Mouse (Mus musculus) midbrain, embryonic 15.5 days (tissue): ENCODE measurements at regions not wholly inside any gene's neighbourhood (a gene's known extent, or its start where the extent isn't known, plus 50 kb on each side); places are given as distances from the start of the nearest gene placed in this dataset.
A peak's percentile ranks its signal among the peaks of the same experiment; 100 is the strongest.
"Not testable (repeated sequence)": the region's sequence is repeated elsewhere in the genome, so short reads cannot be mapped to it uniquely, and the experiment has no call there.

ENCODE experiments used
- ATAC-seq: fragments of 200-750 bp; cut with Nextera tagmentation; replicated peaks from 2 replicates; pipeline ENCODE4 v1.8.0; 2017; ENCODE audit warnings: moderate TSS enrichment
- H3K27ac ChIP-seq: fragments of 300-500 bp; sonication (generic); 2 replicates; pipeline ENCODE4 v1.5.1; 2015; ENCODE audit warnings: mild to moderate bottlenecking, inconsistent platforms
- H3K27me3 ChIP-seq: fragments of 300-500 bp; sonication (generic); replicated peaks from 2 replicates; pipeline ENCODE4 v1.6.1; 2015; ENCODE audit warnings: inconsistent platforms
- H3K36me3 ChIP-seq: fragments of 300-500 bp; sonication (generic); replicated peaks from 2 replicates; pipeline ENCODE4 v1.6.1; 2015; ENCODE audit warnings: inconsistent platforms
- H3K4me1 ChIP-seq: fragments of 300-500 bp; sonication (generic); 2 replicates; pipeline ENCODE4 v1.6.1; 2015; ENCODE audit warnings: inconsistent platforms
- H3K4me2 ChIP-seq: fragments of 300-500 bp; sonication (generic); 2 replicates; pipeline ENCODE4 v1.6.1; 2015; ENCODE audit warnings: inconsistent platforms, mild to moderate bottlenecking, moderate library complexity
- H3K4me3 ChIP-seq: fragments of 300-500 bp; sonication (generic); 2 replicates; pipeline ENCODE4 v1.5.1; 2015; ENCODE audit warnings: mild to moderate bottlenecking, inconsistent platforms
- H3K9ac ChIP-seq: fragments of 300-500 bp; sonication (generic); 2 replicates; pipeline ENCODE4 v1.6.1; 2015; ENCODE audit warnings: mild to moderate bottlenecking, inconsistent platforms
- H3K9me3 ChIP-seq: fragments of 300-500 bp; sonication (generic); 2 replicates; pipeline ENCODE4 v1.6.1; 2016; ENCODE audit warnings: inconsistent platforms
- WGBS: fragments of 180-500 bp; shearing (Covaris S2); methylation state at CpG from one replicate; pipeline ENCODE4 v1.1.7; 2015; ENCODE audit warnings: mixed read lengths; 5-methylcytosine and 5-hydroxymethylcytosine counted together

GRCm38 (mm10) chr10:23733679-23734078 lies 53.4 kb downstream of the Rps12 start:
- H3K4me2 ChIP-seq, result no peak overlapping the region
- H3K9me3 ChIP-seq, result no peaks in the 10 kb centered on the region
- H3K36me3 ChIP-seq, result no peaks in the 10 kb centered on the region
- no peak overlapping the region for H3K9ac ChIP-seq
- H3K27ac ChIP-seq, result no peak overlapping the region
- WGBS, result 17% methylated on average over 2 of the region's 2 CpGs
- peak; percentile 58; the same call in 1 of the 2 replicates for ATAC-seq
- 0 out of 2 replicates have a peak, but pooled peaks cover 2% of the 10 kb centered on the region for H3K4me1 ChIP-seq
- no peak overlapping the region for H3K4me3 ChIP-seq
- H3K27me3 ChIP-seq, result no peaks in the 10 kb centered on the region

- not testable (repeated sequence) for H3K4me1 ChIP-seq, H3K9me3 ChIP-seq, H3K36me3 ChIP-seq, H3K27me3 ChIP-seq, H3K27ac ChIP-seq, H3K9ac ChIP-seq, H3K4me2 ChIP-seq
- peak; percentile 73 for ATAC-seq
- 90% methylated on average over 26 of the region's 28 CpGs for WGBS
- H3K4me3 ChIP-seq, result 0 out of 2 replicates have a peak overlapping the region, but pooled peaks have one; percentile 17
Observed at GRCm38 (mm10) chr10:23725960-23726714, 60.9 kb downstream of the Rps12 start.

GRCm38 (mm10) chr10:23718124-23718523 lies 69.0 kb downstream of the Rps12 start:
- Histone ChIP-seq H3K27me3 (no peaks in the 10 kb centered on the region), H3K4me3 (no peak overlapping the region), H3K9me3 (no peaks in the 10 kb centered on the region), H3K36me3 (no peaks in the 10 kb centered on the region), H3K27ac (no peak overlapping the region), H3K9ac (no peak overlapping the region), H3K4me1 (peaks cover 2% of the 10 kb centered on the region; the same call in 1 of the 2 replicates), H3K4me2 (no peak overlapping the region)
- WGBS, result 28% methylated on average over 7 of the region's 7 CpGs
- ATAC-seq, result peak; percentile 33; the same call in 1 of the 2 replicates

GRCm38 (mm10) chr10:23715511-23715910 lies 71.6 kb downstream of the Rps12 start:
- no peaks in the 10 kb centered on the region for H3K27me3 ChIP-seq
- no peak overlapping the region for H3K9ac ChIP-seq
- H3K4me2 ChIP-seq, result no peak overlapping the region
- H3K9me3 ChIP-seq, result no peaks in the 10 kb centered on the region
- ATAC-seq, result no peak
- H3K4me1 ChIP-seq, result peaks cover 7% of the 10 kb centered on the region
- H3K27ac ChIP-seq, result no peak overlapping the region
- 91% methylated on average over 10 of the region's 10 CpGs for WGBS
- no peak overlapping the region for H3K4me3 ChIP-seq
- H3K36me3 ChIP-seq, result no peaks in the 10 kb centered on the region

GRCm38 (mm10) chr10:23715101-23715500 lies 72.0 kb downstream of the Rps12 start:
- H3K4me1 ChIP-seq, result peaks cover 7% of the 10 kb centered on the region
- no peak overlapping the region for H3K27ac ChIP-seq
- no peak overlapping the region for H3K4me3 ChIP-seq
- no peaks in the 10 kb centered on the region for H3K36me3 ChIP-seq
- WGBS, result 95% methylated on average over 7 of the region's 7 CpGs
- ATAC-seq, result no peak
- no peaks in the 10 kb centered on the region for H3K9me3 ChIP-seq
- H3K9ac ChIP-seq, result no peak overlapping the region
- H3K27me3 ChIP-seq, result no peaks in the 10 kb centered on the region
- H3K4me2 ChIP-seq, result no peak overlapping the region

- Histone ChIP-seq H3K27ac (no peak overlapping the region), H3K4me2 (no peak overlapping the region), H3K36me3 (no peaks in the 10 kb centered on the region), H3K4me3 (no peak overlapping the region), H3K9me3 (no peaks in the 10 kb centered on the region), H3K27me3 (no peaks in the 10 kb centered on the region), H3K4me1 (peaks cover 5% of the 10 kb centered on the region; the same call in 1 of the 2 replicates), H3K9ac (no peak overlapping the region)
- WGBS, result 69% methylated on average over 5 of the region's 5 CpGs
- no peak for ATAC-seq
Observed at GRCm38 (mm10) chr10:23712691-23713378, 74.2 kb downstream of the Rps12 start.

GRCm38 (mm10) chr10:23711416-23712171 lies 75.5 kb downstream of the Rps12 start:
- Histone ChIP-seq H3K4me3 (no peak overlapping the region), H3K36me3 (no peaks in the 10 kb centered on the region), H3K9me3 (no peaks in the 10 kb centered on the region), H3K27me3 (no peaks in the 10 kb centered on the region), H3K9ac (no peak overlapping the region), H3K4me1 (peaks cover 5% of the 10 kb centered on the region; the same call in 1 of the 2 replicates), H3K4me2 (no peak overlapping the region), H3K27ac (no peak overlapping the region)
- WGBS, result 50% methylated on average over 6 of the region's 6 CpGs
- ATAC-seq, result peak; percentile 86

GRCm38 (mm10) chr10:23710999-23711398 lies 76.1 kb downstream of the Rps12 start:
- H3K4me2 ChIP-seq, result no peak overlapping the region
- no peak; the same call in 1 of the 2 replicates for ATAC-seq
- peaks cover 5% of the 10 kb centered on the region; the same call in 1 of the 2 replicates for H3K4me1 ChIP-seq
- no peaks in the 10 kb centered on the region for H3K9me3 ChIP-seq
- no peak overlapping the region for H3K9ac ChIP-seq
- no peaks in the 10 kb centered on the region for H3K36me3 ChIP-seq
- no peak overlapping the region for H3K4me3 ChIP-seq
- H3K27ac ChIP-seq, result no peak overlapping the region
- H3K27me3 ChIP-seq, result no peaks in the 10 kb centered on the region
- 78% methylated on average over 6 of the region's 6 CpGs for WGBS

- ATAC-seq, result no peak
- Histone ChIP-seq H3K27me3 (no peaks in the 10 kb centered on the region), H3K4me3 (no peak overlapping the region), H3K4me1 (peaks cover 5% of the 10 kb centered on the region; the same call in 1 of the 2 replicates), H3K9ac (no peak overlapping the region), H3K9me3 (no peaks in the 10 kb centered on the region), H3K27ac (no peak overlapping the region), H3K4me2 (no peak overlapping the region), H3K36me3 (no peaks in the 10 kb centered on the region)
- WGBS, result 84% methylated on average over 8 of the region's 8 CpGs
Observed at GRCm38 (mm10) chr10:23708261-23708660, 78.8 kb downstream of the Rps12 start.

GRCm38 (mm10) chr10:23707141-23707540 lies 79.9 kb downstream of the Rps12 start:
- WGBS, result 81% methylated on average over 3 of the region's 3 CpGs
- peaks cover 4% of the 10 kb centered on the region; the same call in 1 of the 2 replicates for H3K4me1 ChIP-seq
- no peak overlapping the region for H3K4me3 ChIP-seq
- H3K27ac ChIP-seq, result no peak overlapping the region
- H3K9me3 ChIP-seq, result no peaks in the 10 kb centered on the region
- no peak for ATAC-seq
- no peaks in the 10 kb centered on the region for H3K36me3 ChIP-seq
- no peaks in the 10 kb centered on the region for H3K27me3 ChIP-seq
- no peak overlapping the region for H3K4me2 ChIP-seq
- H3K9ac ChIP-seq, result no peak overlapping the region

GRCm38 (mm10) chr10:23704048-23704447 lies 83.0 kb downstream of the Rps12 start:
- Histone ChIP-seq H3K27me3 (no peaks in the 10 kb centered on the region), H3K4me3 (no peak overlapping the region), H3K9me3 (no peaks in the 10 kb centered on the region), H3K9ac (no peak overlapping the region), H3K4me2 (no peak overlapping the region), H3K4me1 (no peaks in the 10 kb centered on the region), H3K36me3 (no peaks in the 10 kb centered on the region), H3K27ac (no peak overlapping the region)
- ATAC-seq, result no peak
- WGBS, result 76% methylated on average over 1 of the region's 1 CpGs

GRCm38 (mm10) chr10:23691291-23691690 lies 95.8 kb downstream of the Rps12 start:
- 81% methylated on average over 2 of the region's 2 CpGs for WGBS
- ATAC-seq, result no peak
- H3K4me2 ChIP-seq, result no peak overlapping the region

More at GRCm38 (mm10) chr10:23691291-23691690, 95.8 kb downstream of the Rps12 start:
- no peaks in the 10 kb centered on the region for H3K4me1 ChIP-seq
- H3K27me3 ChIP-seq, result no peaks in the 10 kb centered on the region
- no peaks in the 10 kb centered on the region for H3K36me3 ChIP-seq
- no peak overlapping the region for H3K27ac ChIP-seq
- no peak overlapping the region for H3K9ac ChIP-seq
- no peaks in the 10 kb centered on the region for H3K9me3 ChIP-seq
- H3K4me3 ChIP-seq, result no peak overlapping the region
